Mouse (Mus musculus) lung, adult 2 months (tissue): ENCODE data around the gene Arnt2.

ENCODE experiments used
- CTCF ChIP-seq: fragments of 200-500 bp; IDR thresholded peaks from 2 replicates; pipeline ENCODE4 v1.5.1; 2011; ENCODE audit warnings: mild to moderate bottlenecking, low read length, control low read depth; ENCODE audit not compliant: insufficient read depth
- POLR2A ChIP-seq: fragments of 200-500 bp; IDR thresholded peaks from 2 replicates; pipeline ENCODE4 v1.6.1; 2011; ENCODE audit warnings: low read depth, mild to moderate bottlenecking, control low read depth, low read length, borderline replicate concordance; ENCODE audit errors: extremely low read depth

DNA sequence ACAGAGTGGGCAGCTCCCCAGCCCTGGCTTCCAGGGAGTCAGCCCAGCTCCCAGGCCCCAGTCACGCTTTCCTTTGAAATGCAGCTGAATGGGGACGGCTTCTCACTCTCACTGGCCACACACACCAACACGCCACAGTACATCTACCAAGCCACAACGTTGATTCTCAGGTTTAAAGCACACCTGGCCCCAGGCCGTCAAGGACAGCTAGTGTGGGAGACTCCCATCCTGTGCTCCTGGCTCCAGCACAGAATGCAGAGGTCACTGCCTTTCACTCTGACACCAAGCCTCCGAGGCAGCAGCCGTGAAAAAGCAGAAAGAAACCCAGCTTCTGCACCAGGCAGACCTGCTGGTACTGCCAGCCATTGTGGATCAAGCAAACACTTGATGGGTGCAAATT lies 160.6 kb downstream of the Arnt2 start:
- TF ChIP-seq POLR2A (no peak), CTCF (no peak)
